Mouse (Mus musculus): ENCODE data around the gene Gpc6.

Gene Gpc6

DNA sequence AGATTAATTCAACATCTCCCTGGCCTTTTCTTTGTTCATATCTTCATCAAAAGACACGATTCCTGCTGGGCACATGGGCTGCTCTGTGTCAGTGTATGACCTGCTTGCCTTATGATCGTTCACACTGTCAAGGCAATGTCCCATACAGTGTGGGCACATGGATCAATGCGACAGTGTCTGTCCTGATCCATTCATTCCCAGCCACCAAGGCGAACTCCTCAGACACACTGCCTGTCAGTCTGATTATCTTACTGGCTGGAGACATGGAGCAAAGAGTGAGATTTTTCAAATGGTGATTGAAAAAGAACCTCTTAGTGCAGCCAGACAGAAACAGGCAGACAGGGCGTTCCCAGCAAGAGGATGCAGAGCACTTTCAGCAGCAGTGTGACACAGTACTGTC lies 143.1 kb downstream of the Gpc6 start:
- no peak for DNase-seq

- DNase-seq = no peak
These were observed 145.5 kb downstream of the Gpc6 start for GRCm38 (mm10) chr14:117070470-117071085.

GRCm38 (mm10) chr14:117093586-117093985 lies 168.5 kb downstream of the Gpc6 start:
- no peak for DNase-seq

DNA sequence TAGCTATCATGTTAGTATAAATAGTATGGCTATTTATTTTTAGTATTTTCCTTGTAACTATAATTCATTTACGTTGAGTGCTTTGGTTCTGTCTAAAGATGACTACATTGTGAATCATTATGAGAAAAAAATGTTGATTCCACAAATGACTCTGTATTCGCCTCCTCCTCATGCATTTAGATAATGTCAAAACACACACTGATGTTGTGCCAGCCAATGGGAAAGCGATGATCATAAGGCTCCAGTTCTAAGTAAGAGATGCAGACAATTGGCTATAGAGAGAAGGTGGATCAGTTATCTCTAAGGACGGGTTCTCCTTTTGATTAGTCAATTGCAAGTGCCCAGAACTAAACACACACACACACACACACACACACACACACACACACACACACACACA lies 181.8 kb downstream of the Gpc6 start:
- no peak for DNase-seq

DNA sequence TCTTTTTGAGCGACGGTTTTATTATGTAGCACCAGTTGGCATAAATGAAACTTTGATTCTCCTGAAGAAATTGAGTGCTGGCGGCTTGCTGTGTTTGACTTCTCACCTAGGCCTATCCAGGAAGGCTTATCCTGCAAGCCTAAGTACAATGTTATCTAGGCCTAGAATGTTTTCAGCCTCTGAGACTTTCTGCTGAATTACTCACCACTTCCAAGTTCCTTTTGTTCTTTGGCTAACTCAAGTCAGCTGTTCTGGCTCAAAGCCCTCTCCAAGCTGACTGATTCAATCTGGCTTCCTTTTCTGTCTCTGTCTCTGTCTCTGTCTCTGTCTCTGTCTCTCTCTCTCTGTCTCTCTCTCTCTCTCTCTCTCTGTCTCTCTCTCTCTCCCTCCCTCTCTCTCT lies 188.0 kb downstream of the Gpc6 start:
- peak; percentile 22 for DNase-seq

DNA sequence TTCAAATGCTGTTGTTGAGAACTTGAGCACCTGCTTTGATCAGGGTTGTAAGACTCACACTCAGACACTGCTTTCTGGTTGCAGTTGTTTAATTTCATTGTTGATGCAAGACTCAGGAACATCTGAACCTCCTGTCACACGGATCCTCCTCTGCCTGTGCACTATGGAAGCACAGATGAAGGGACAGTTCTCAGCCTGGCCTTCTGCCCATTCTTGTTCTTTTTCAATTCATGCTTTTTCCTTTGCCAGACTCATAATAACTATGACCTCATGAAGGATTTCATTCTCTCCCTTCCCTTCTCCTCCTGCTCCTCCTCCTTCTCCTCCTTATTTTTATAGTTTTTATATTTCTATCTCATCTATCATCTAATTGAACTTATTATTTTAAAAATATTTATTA lies 196.9 kb downstream of the Gpc6 start:
- peak; percentile 12 for DNase-seq

GRCm38 (mm10) chr14:117130334-117130733 lies 205.2 kb downstream of the Gpc6 start:
- DNase-seq = no peak

DNA sequence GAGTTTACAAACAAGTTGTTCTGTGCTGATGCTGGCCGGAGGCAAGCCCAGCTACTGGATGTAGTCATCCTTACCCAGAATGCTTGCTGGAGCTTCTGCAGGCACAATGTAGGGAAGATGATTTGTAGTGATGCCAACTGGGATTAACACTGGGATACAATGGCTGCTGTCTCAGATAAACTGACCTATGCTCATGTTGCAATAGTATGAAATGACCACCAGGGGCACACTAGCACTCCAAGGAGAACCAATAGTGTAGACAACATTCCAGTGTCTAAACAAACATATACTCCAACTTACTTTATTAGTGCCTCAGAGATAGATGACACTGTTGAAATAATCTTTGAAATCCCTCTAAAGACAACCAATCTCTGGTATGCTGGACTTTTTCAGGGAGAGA lies 206.2 kb downstream of the Gpc6 start:
- DNase-seq = no peak

GRCm38 (mm10) chr14:117141077-117141848 lies 216.1 kb downstream of the Gpc6 start:
- DNase-seq = no peak

DNA sequence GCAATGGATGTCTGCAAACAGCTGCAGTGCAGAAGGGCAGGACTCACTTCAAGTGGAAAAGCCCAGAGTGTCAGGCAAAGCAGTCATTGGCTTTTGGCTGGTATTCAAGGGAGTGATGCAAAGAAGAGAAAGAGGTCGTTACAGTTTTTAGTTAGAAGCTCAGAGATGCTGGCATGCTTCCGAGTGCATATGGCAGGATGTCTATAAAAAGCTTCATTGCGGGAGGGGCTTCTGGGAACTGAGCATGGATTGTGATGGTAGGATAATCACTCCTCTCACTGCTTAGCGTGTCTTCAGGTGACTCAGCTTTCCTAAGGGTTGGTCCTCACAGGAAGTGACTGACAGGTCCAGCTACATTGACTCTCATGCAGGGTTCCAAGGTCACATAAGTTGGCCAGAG lies 221.0 kb downstream of the Gpc6 start:
- peak; percentile 16 for DNase-seq

- no peak for DNase-seq
These were observed 221.6 kb downstream of the Gpc6 start for GRCm38 (mm10) chr14:117146665-117147064.

- DNase-seq = no peak
These were observed 226.5 kb downstream of the Gpc6 start for GRCm38 (mm10) chr14:117151621-117152020.

GRCm38 (mm10) chr14:117155884-117156465 lies 230.9 kb downstream of the Gpc6 start:
- no peak for DNase-seq

DNA sequence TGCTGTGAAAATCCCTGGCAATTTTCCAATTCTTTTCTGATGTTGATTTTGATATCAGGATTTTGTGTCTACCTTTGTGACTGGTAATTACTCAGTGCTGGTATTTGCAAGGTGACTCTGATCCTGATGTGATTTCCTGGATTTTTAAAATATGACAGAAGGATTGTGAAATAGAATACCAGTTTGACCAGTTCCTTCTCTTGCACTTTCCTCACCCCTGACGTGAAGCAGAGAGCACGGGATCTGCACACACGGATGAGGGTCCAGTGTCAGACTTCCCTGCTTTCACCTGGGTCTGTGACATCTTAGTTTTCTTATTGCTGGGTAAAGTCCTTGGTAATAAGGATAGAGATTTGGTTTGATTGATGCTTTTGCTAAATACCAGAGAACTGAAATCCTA lies 232.3 kb downstream of the Gpc6 start:
- DNase-seq = no peak

DNA sequence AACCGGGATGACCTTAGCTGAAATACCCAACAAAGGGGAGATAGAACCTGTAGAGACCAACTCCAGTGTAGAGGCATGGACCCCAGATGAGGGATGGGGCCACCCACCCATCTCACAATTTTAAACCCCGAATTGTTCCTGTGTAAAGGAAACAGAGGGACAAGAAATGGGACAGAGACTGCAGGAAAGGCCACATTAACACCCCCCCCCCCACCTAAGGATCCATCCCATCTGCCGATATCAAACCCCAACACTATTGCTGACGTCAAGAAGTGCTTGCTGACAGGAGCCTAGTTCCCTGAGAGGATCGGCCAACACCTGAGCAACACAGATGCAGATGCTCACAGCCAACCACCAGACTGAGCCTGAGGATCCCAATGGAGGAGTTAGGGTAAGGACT lies 241.2 kb downstream of the Gpc6 start:
- no peak for DNase-seq

- DNase-seq = no peak
These were observed 268.2 kb downstream of the Gpc6 start for GRCm38 (mm10) chr14:117193364-117193763.

DNA sequence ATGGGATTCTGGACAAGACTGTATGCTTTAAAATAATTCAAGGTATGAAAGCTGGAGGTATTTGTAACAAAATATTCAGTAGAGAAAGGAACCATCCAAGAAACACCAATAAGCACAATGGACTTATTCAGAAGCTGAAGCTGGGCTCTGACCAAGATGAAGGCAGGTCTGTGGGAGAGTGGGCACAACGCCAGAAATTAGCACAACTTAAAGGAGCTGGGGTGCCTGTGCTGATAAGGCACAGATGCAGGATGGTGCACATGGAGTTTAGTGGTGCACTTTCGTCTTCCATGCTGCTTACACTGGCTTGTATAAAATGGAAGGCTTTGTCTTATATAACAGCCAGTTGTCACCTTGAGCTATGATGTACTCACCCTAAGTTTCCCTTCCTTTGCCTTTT lies 276.9 kb downstream of the Gpc6 start:
- DNase-seq = no peak

DNA sequence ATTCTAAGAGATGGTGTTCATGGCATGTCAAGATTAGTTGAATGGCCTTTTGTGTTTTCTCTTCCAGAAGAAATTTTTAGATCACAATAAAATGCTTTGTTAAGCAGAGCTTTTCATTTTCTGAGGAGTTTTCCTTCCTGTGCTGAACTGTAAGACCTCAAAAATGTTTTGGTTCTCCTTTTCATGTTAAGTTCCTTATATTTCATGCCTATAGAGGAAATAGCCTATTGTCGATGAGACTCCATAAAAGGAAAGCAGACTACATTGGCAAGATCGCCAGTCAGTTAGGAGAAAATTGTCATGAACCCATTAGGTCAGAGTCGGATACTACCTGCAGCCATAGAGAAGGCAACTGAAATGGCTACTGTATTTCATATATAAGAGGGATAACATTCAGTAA lies 278.8 kb downstream of the Gpc6 start:
- no peak for DNase-seq

DNA sequence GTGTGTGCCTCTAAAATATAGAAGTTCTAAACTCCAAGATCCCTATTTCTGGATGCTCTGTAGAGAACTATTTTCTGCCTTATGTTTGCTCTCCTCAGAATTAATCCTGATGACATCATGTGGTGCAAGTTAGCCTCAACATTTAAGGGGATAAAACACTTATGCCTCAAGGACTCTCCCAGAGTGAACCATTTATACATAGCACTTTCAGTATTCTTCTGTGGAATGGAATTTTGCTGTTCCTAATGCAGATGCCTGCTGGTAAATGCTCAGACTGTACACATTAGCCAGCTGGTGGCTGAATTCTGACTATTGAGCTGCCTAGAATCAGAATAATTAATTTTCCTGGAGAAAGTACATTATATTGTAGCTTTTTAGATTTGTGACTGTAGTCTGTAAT lies 289.3 kb downstream of the Gpc6 start:
- no peak for DNase-seq

DNA sequence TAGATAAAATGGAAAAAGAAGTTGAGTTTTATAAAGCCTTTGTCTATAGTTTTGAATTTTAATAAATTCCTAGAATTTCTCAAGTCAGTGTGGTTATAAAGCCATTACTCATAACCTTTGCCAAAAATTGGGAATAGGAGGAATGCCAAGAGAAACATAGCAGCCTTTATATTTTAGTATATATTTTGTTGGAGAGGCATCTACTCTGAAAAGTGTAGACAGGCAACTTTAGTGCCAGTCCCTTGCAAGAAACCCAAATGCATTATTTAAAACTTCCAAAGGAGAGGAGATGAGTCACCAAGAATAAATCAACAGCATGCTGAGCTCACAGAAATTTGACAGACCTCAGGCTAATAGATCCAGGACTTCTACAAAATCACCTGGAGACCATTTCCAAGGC lies 301.8 kb downstream of the Gpc6 start:
- no peak for DNase-seq

DNA sequence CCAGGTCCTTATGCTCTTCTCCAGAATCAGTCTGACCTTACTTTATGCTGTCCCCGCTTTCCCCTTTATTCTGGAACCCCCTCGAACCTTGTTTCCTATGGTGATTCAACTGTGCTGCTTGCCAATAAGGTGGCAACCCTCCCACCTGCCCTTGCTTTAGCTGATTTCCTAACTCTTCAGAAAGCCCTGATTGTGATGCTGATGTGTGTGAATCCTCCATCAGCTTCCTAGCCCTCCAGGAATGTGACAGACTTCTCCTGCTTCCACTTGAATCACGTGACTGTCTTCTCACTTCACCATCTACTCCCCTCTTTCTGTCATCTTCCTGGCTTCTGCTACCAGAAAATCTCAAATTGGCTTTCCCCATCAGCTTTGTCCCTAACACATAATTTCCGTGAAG lies 305.4 kb downstream of the Gpc6 start:
- DNase-seq = no peak

DNA sequence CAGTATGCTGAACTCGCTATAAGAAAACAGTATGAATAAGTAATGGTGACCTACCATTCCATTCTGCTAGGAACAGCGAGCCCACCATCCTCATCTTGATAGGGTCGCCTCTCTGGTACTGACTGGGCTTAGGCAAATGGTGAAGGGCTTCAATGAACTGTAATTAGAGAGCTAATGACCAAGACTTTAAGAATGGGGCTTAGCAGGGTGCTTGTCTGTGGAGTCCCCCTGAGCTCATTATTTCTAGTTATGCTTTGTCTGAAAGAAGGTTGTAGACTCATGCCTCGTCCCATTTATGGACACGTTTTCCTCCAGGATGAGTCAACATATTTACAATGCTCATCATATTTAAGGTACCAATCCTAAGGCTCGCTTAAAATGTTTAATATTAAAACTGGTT lies 313.1 kb downstream of the Gpc6 start:
- DNase-seq = no peak

- DNase-seq = no peak
These were observed 314.7 kb downstream of the Gpc6 start for GRCm38 (mm10) chr14:117239694-117240427.

DNA sequence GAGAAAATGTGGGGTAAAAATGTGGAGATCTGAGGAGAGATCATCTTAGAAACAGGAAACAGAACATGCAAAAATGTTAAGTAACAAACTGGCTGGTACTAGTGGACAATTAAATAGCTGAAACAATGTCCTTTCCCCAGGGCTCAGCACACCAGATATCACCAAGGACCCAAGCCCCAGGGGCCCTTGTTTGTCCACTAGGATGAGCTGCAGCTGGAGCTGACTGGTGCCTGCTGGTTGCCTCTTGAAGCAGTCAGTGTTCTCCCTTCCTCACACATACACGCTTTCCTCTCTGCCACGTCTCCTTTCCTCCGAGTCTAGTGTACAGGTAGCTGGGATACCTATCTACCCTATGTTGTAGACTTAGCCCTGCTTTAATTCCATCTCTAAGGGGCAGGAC lies 320.5 kb downstream of the Gpc6 start:
- no peak for DNase-seq
